ENCODE assay signal across 8 mouse cellular contexts in genomic region chr19:3282572-3283467, GRCm38 (mm10). TPM values are rescaled to one million over a fixed set of nuclear protein-coding genes. Genes with fewer than 3 reads are reported as not detected.
DNase-seq lines count a peak whose midpoint lies in the region; ATAC-seq and TF ChIP-seq lines count a peak whose summit lies in the region.

Mrpl21 (plus strand) TSS chr19:3282901.
Ighmbp2 (minus strand) TSS chr19:3283017.

- peak within 1 kb of the TSS; percentile 81 for H3K4me3 ChIP-seq in gastrocnemius, adult 2 months
- H3K4me3 ChIP-seq in hindbrain, postnatal 0 days (ENCODE audit: low read length) = peak within 1 kb of the TSS; percentile 83
- H3K4me3 ChIP-seq in left cerebral cortex, adult 2 months = peak within 1 kb of the TSS; percentile 70

- peak; percentile 95 for ATAC-seq in common myeloid progenitor, adult 5-6 weeks (replicated peaks; ENCODE audit: low read depth, poor library complexity, severe bottlenecking)
- ATAC-seq in hindbrain, postnatal 0 days = peak; percentile 94
- ATAC-seq in megakaryocyte, adult 5-6 weeks (ENCODE audit: poor library complexity, severe bottlenecking) = peak; percentile 96

- peak within 1 kb of the TSS; percentile 80 for H3K27ac ChIP-seq in gastrocnemius, adult 2 months
- peak within 1 kb of the TSS; percentile 74; the same call in 1 of the 2 replicates for H3K27ac ChIP-seq in hindbrain, postnatal 0 days
- peak within 1 kb of the TSS; percentile 62 for H3K27ac ChIP-seq in left cerebral cortex, adult 2 months

- no peaks in the 10 kb centered on the region for H3K27me3 ChIP-seq in hindbrain, postnatal 0 days (ENCODE audit: insufficient read depth, low read length)

- WGBS in hindbrain, postnatal 0 days = under 1% methylated on average over 49 of the region's 49 CpGs

- H3K9me3 ChIP-seq in hindbrain, postnatal 0 days (ENCODE audit: low read length) = no peaks in the 10 kb centered on the region

- H3K4me1 ChIP-seq in hindbrain, postnatal 0 days (ENCODE audit: insufficient read depth, low read length) = peaks cover 13% of the 10 kb centered on the region

- intact Hi-C loops in gastrocnemius, adult 2 months (cut with DNase I) = loop anchor here (2.0 kb wide), 1 partner anchor 40 kb away; the partner anchor contains the start of gene Cpt1a
- intact Hi-C loops in left cerebral cortex, adult 2 months (cut with DNase I) = no loop called here

- TF ChIP-seq CTCF in gastrocnemius, adult 2 months (IDR thresholded peaks at IDR 0.05) = no peak
- TF ChIP-seq CTCF in hindbrain, postnatal 0 days (IDR thresholded peaks at IDR 0.05; ENCODE audit: low read depth) = no peak
- no peak for TF ChIP-seq CTCF in left cerebral cortex, adult 2 months (IDR thresholded peaks at IDR 0.05)

- peak; percentile 97 for DNase-seq in ZHBTc4 (ENCODE audit: low read depth, low spot score)
- peak; percentile 92 for DNase-seq in gastrocnemius, adult 2 months
- DNase-seq in hindbrain, postnatal 0 days (ENCODE audit: low spot score) = peak; percentile 96
- DNase-seq in left cerebral cortex, adult 2 months (ENCODE audit: extremely low spot score in 1 of 2, low spot score in 2 of 2) = peak; percentile 91 to 93
- peak; percentile 93 to 94 for DNase-seq in right cerebral cortex, adult 2 months (ENCODE audit: low spot score in 2 of 2)
- peak; percentile 88 for DNase-seq in urinary bladder, postnatal 14 days (ENCODE audit: low spot score)

- H3K9ac ChIP-seq in hindbrain, postnatal 0 days (replicated peaks; ENCODE audit: low read length) = peak within 1 kb of the TSS; percentile 83

- H3K4me2 ChIP-seq in hindbrain, postnatal 0 days (ENCODE audit: low read depth, low read length) = peak within 1 kb of the TSS; percentile 86

- peaks cover 22% of the 10 kb centered on the region for H3K36me3 ChIP-seq in hindbrain, postnatal 0 days (ENCODE audit: insufficient read depth, low read length)

RNA-seq across cellular contexts. Expression of gene Mrpl21, which starts in this region (rescaled TPM):
- 83.3 and 100 TPM in 2 replicates for total RNA-seq in common myeloid progenitor, adult 5-6 weeks (2017)
- total RNA-seq in gastrocnemius, adult 2 months (2021) = 10 to 100 TPM; 55.5 to 67.3 TPM
- 62.2 and 65.7 TPM in 2 replicates for total RNA-seq in hindbrain, postnatal 0 days (2014; rRNA removed)
- 93.8 and 105 TPM in 2 replicates for polyA plus RNA-seq in hindbrain, postnatal 0 days (2015; fragmentation: Nextera tagmentation; extraction: Ambion mirVana)
- total RNA-seq in left cerebral cortex, adult 2 months (2021) = 10 to 100 TPM; 51.3 to 52.0 TPM
- total RNA-seq in megakaryocyte, adult 5-6 weeks (2015) = 61.8 and 65.2 TPM in 2 replicates
- total RNA-seq in megakaryocyte, adult 5-6 weeks (2017) = 65.1 and 73.7 TPM in 2 replicates

RNA-seq across cellular contexts. Expression of gene Ighmbp2, which starts in this region (rescaled TPM):
- total RNA-seq in common myeloid progenitor, adult 5-6 weeks (2017) = 4.8 TPM in 2 replicates
- 1 to 10 TPM; 3.3 to 4.9 TPM for total RNA-seq in gastrocnemius, adult 2 months (2021)
- 10.5 and 11.5 TPM in 2 replicates for total RNA-seq in hindbrain, postnatal 0 days (2014; rRNA removed)
- polyA plus RNA-seq in hindbrain, postnatal 0 days (2015; fragmentation: Nextera tagmentation; extraction: Ambion mirVana) = 8.6 and 9.2 TPM in 2 replicates
- total RNA-seq in left cerebral cortex, adult 2 months (2021) = 10 to 100 TPM in 1 of 2 experiments, 1 to 10 TPM in 1; 9.4 to 11.0 TPM
- total RNA-seq in megakaryocyte, adult 5-6 weeks (2015) = 1.5 and 1.6 TPM in 2 replicates
- total RNA-seq in megakaryocyte, adult 5-6 weeks (2017) = 2.9 and 3.3 TPM in 2 replicates

Comparison
In these comparisons a context has a peak if more than half of its experiments do, and no peak if none do; other contexts are left out.
1. Peak in every context shown above with its lines: DNase-seq, ATAC-seq, H3K4me3 ChIP-seq and H3K27ac ChIP-seq.